Mouse (Mus musculus) limb, embryonic 11.5 days (tissue): Measurements from ENCODE around the gene Isoc2b. TPM values are rescaled to one million over a fixed set of nuclear protein-coding genes. Genes with fewer than 3 reads are reported as not detected.

Experiments
- polyA plus RNA-seq: library from polyadenylated mRNA; unstranded; fragments of >200 nt; fragmentation: Nextera tagmentation; extraction: Ambion mirVana; gene quantifications from 2 replicates; pipeline ENCODE4 v1.2.1, GENCODE M21; 2014

The Isoc2b gene
- polyA plus RNA-seq, 1 experiment from 2014 or later: 3.5 TPM

Other genes starting within 250 kb of the Isoc2b start
- gene Tmem86b, start 238.8 kb downstream of the Isoc2b start, polyA plus RNA-seq: 1.1 and 2.5 TPM in 2 replicates
- gene Ppp6r1, start 211.2 kb downstream of the Isoc2b start, polyA plus RNA-seq: 4.9 and 6.5 TPM in 2 replicates
- gene Hspbp1, start 185.2 kb downstream of the Isoc2b start, polyA plus RNA-seq: 104 and 112 TPM in 2 replicates
- 1.7 and 2.5 TPM in 2 replicates for gene Brsk1, start 179.7 kb downstream of the Isoc2b start, polyA plus RNA-seq
- 0.16 and 0.19 TPM in 2 replicates for gene Tmem150b, start 145.0 kb downstream of the Isoc2b start, polyA plus RNA-seq
- gene Kmt5c, start 130.1 kb downstream of the Isoc2b start, polyA plus RNA-seq: 76.2 and 80.5 TPM in 2 replicates
- 36.9 and 38.4 TPM in 2 replicates for gene Cox6b2, start 117.2 kb downstream of the Isoc2b start, polyA plus RNA-seq
- gene Fam71e2, start 99.0 kb downstream of the Isoc2b start, polyA plus RNA-seq: not detected in 2 replicates
- not detected in 2 replicates for gene Il11, start 87.4 kb downstream of the Isoc2b start, polyA plus RNA-seq
- 0.41 TPM in 1 of 2 replicates, not detected in the other for gene Tmem190, start 87.3 kb downstream of the Isoc2b start, polyA plus RNA-seq
- gene Tmem238, start 80.6 kb downstream of the Isoc2b start, polyA plus RNA-seq: 2.1 and 2.6 TPM in 2 replicates
- 266 and 269 TPM in 2 replicates for gene Rpl28, start 77.4 kb downstream of the Isoc2b start, polyA plus RNA-seq
- gene Ube2s, start 57.7 kb downstream of the Isoc2b start, polyA plus RNA-seq: 527 and 540 TPM in 2 replicates
- 0.20 and 0.44 TPM in 2 replicates for gene Shisa7, start 25.6 kb downstream of the Isoc2b start, polyA plus RNA-seq
- gene Isoc2a, start 6.9 kb upstream of the Isoc2b start, polyA plus RNA-seq: 0.63 and 0.84 TPM in 2 replicates
- not detected in 2 replicates for gene Gm36210, start 36.3 kb upstream of the Isoc2b start, polyA plus RNA-seq
- gene Zfp628, start 45.0 kb upstream of the Isoc2b start, polyA plus RNA-seq: 3.8 and 4.2 TPM in 2 replicates
- gene Nat14, start 51.8 kb upstream of the Isoc2b start, polyA plus RNA-seq: 1.9 and 2.9 TPM in 2 replicates
- 1.7 and 1.9 TPM in 2 replicates for gene Ssc5d, start 55.5 kb upstream of the Isoc2b start, polyA plus RNA-seq
- 0.08 and 0.18 TPM in 2 replicates for gene Sbk2, start 94.1 kb upstream of the Isoc2b start, polyA plus RNA-seq
- gene Sbk3, start 100.9 kb upstream of the Isoc2b start, polyA plus RNA-seq: 0.04 TPM in 1 of 2 replicates, not detected in the other
- 33.3 and 39.2 TPM in 2 replicates for gene Zfp579, start 125.9 kb upstream of the Isoc2b start, polyA plus RNA-seq
- gene Zfp524, start 144.2 kb upstream of the Isoc2b start, polyA plus RNA-seq: 9.3 and 9.6 TPM in 2 replicates
- 51.1 and 52.6 TPM in 2 replicates for gene Fiz1, start 144.4 kb upstream of the Isoc2b start, polyA plus RNA-seq
- gene Gm44973, start 145.2 kb upstream of the Isoc2b start, polyA plus RNA-seq: 0.45 and 1.4 TPM in 2 replicates
- 7.5 and 8.2 TPM in 2 replicates for gene Zfp865, start 150.1 kb upstream of the Isoc2b start, polyA plus RNA-seq
- 12.5 and 14.4 TPM in 2 replicates for gene Ccdc106, start 150.3 kb upstream of the Isoc2b start, polyA plus RNA-seq
- not detected in 2 replicates for gene 4632433K11Rik, start 163.9 kb upstream of the Isoc2b start, polyA plus RNA-seq
- 2.7 and 4.1 TPM in 2 replicates for gene Zfp784, start 168.2 kb upstream of the Isoc2b start, polyA plus RNA-seq
- gene Zfp580, start 181.3 kb upstream of the Isoc2b start, polyA plus RNA-seq: 31.8 and 32.9 TPM in 2 replicates
- gene U2af2, start 191.9 kb upstream of the Isoc2b start, polyA plus RNA-seq: 193 and 203 TPM in 2 replicates
- gene Epn1, start 210.0 kb upstream of the Isoc2b start, polyA plus RNA-seq: 60.1 and 62.2 TPM in 2 replicates
- gene Rfpl4, start 246.7 kb upstream of the Isoc2b start, polyA plus RNA-seq: not detected in 2 replicates